Mouse (Mus musculus) liver, postnatal 0 days (tissue): ENCODE results near the gene Mmaa.

Source experiments
- CTCF ChIP-seq: sonication (generic); IDR thresholded peaks from 2 replicates; pipeline ENCODE4 v1.5.1; 2016; ENCODE audit warnings: antibody characterized with exemption, low read depth
- EP300 ChIP-seq: IDR thresholded peaks from 2 replicates; pipeline ENCODE4 v1.6.1; 2016; ENCODE audit warnings: antibody characterized with exemption, low read depth, mild to moderate bottlenecking

DNA sequence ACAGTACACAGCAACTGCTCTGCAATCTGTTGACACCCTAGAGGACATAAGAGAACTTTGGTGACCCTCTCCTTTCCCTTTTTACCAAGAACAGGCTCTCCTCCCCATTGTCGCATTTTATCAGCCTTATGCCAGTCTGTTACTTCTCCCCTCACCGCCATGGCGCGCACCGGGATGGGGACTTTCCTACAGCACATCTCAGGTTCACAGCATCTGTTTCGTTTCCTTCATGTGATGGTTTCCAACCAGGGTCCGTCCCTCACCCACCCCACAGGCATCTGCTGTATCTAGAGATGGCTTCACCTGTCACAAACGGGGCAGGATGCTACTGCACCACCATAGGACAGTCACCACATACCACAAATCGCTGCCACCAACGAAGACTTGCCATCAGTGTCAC is 19.8 kb downstream of the Mmaa start:
- TF ChIP-seq CTCF (no peak), EP300 (no peak)
